8 mouse cellular contexts compared by ENCODE assay signal in the genomic region with DNA sequence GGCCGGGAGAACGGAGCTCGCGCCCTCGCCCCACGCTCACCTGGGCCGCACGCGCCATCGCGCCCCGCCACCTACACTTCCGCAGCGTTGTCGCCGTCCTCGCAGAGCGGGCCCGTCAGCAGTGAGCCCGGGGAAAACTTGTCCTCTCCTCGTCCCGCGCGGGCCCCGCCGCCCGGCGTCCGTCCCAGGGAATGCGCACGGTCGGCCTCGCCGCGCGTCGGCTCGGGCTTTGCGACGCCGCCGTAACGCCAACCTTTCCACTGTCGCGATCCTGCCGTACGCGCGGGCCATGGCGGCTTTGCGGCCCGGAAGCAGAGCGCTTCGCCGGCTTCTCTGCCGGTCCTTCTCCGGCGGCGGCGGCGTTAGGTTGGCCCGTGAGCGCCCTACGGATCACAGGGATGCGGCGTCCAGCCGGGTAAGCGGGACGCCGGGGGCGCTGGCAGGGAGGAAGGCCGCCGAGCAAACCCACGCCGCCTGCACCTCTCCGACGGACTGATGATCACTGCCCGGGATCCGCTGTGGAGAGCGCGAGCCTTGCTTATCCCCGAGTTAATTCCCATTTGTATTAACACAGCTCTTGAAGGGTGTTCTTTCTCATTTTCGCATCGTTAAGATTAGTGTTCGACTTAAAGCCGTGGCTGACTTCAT. TPM values are rescaled to one million over a fixed set of nuclear protein-coding genes. Genes with fewer than 3 reads are reported as not detected.
DNase-seq lines count a peak whose midpoint lies in the region; ATAC-seq and TF ChIP-seq lines count a peak whose summit lies in the region.

TSS of gene Bag5 (minus strand) at position 254 of the 648 bp plus-strand sequence.
TSS of gene Apopt1 (plus strand) at position 258 of the 648 bp plus-strand sequence.

- peaks cover 8% of the 10 kb centered on the region; the same call in 1 of the 2 replicates for H3K4me1 ChIP-seq in cortical plate, adult 2 months (ENCODE audit: control insufficient read depth, insufficient read depth, low read length)
- H3K4me1 ChIP-seq in hindbrain, postnatal 0 days (ENCODE audit: insufficient read depth, low read length), result peaks cover 9% of the 10 kb centered on the region
- peaks cover 45% of the 10 kb centered on the region for H3K4me1 ChIP-seq in megakaryocyte, embryonic 14.5 days

- peak within 1 kb of the TSS; percentile 97 for H3K9ac ChIP-seq in hindbrain, postnatal 0 days (replicated peaks; ENCODE audit: low read length)

- H3K27ac ChIP-seq in cortical plate, adult 2 months (ENCODE audit: insufficient read depth, low read length), result peak within 1 kb of the TSS; percentile 48
- H3K27ac ChIP-seq in hindbrain, postnatal 0 days, result peak within 1 kb of the TSS; percentile 87

- H3K36me3 ChIP-seq in hindbrain, postnatal 0 days (ENCODE audit: insufficient read depth, low read length), result peaks cover 24% of the 10 kb centered on the region
- peaks cover 42% of the 10 kb centered on the region for H3K36me3 ChIP-seq in megakaryocyte, embryonic 14.5 days (replicated peaks; ENCODE audit: low read length)

- peak; percentile 96 for ATAC-seq in hindbrain, postnatal 0 days

- no peak for TF ChIP-seq CTCF in cortical plate, adult 2 months (IDR thresholded peaks at IDR 0.05; ENCODE audit: extremely low read depth, insufficient read depth, low read length)
- TF ChIP-seq CTCF in hindbrain, postnatal 0 days (IDR thresholded peaks at IDR 0.05; ENCODE audit: low read depth), result no peak

- H3K9me3 ChIP-seq in hindbrain, postnatal 0 days (ENCODE audit: low read length), result no peaks in the 10 kb centered on the region
- no peaks in the 10 kb centered on the region for H3K9me3 ChIP-seq in megakaryocyte, embryonic 14.5 days

- peak within 1 kb of the TSS; percentile 91 for H3K4me2 ChIP-seq in hindbrain, postnatal 0 days (ENCODE audit: low read depth, low read length)

- DNase-seq in adrenal gland, adult (ENCODE audit: inconsistent age in 2 of 2, low spot score in 1 of 2), result peak; percentile 94 to 97
- DNase-seq in gastrocnemius, adult 8-10 months (ENCODE audit: low spot score in 2 of 2), result peak; percentile 72 to 83
- DNase-seq in hindbrain, postnatal 0 days (ENCODE audit: low spot score), result peak; percentile 97
- peak; percentile 80 to 85 for DNase-seq in left cerebral cortex, adult 8-10 months (ENCODE audit: low spot score in 2 of 2)
- DNase-seq in right cerebral cortex, adult 2 months (ENCODE audit: low spot score in 2 of 2), result peak; percentile 89 to 94
- peak; percentile 70 for DNase-seq in urinary bladder, postnatal 10 days (ENCODE audit: low spot score)

- WGBS in hindbrain, postnatal 0 days, result 1% methylated on average over 64 of the region's 86 CpGs

- peak within 1 kb of the TSS; percentile 70 for H3K4me3 ChIP-seq in cortical plate, adult 2 months (ENCODE audit: insufficient read depth, low read length)
- peak within 1 kb of the TSS; percentile 98 for H3K4me3 ChIP-seq in hindbrain, postnatal 0 days (ENCODE audit: low read length)
- H3K4me3 ChIP-seq in megakaryocyte, embryonic 14.5 days (replicated peaks), result peak within 1 kb of the TSS; percentile 96

- peak; percentile 48; the same call in 1 of the 2 replicates for TF ChIP-seq POLR2A in cortical plate, adult 2 months (IDR thresholded peaks at IDR 0.05; ENCODE audit: extremely low read depth, insufficient read depth, low read length)

- H3K27me3 ChIP-seq in hindbrain, postnatal 0 days (ENCODE audit: insufficient read depth, low read length), result no peaks in the 10 kb centered on the region
- no peaks in the 10 kb centered on the region for H3K27me3 ChIP-seq in megakaryocyte, embryonic 14.5 days (replicated peaks)

RNA-seq across cellular contexts. Expression of gene Bag5, which starts in this region (rescaled TPM):
- 49.6 and 51.0 TPM in 2 replicates for polyA plus RNA-seq in cortical plate, adult 2 months (2012; rRNA removed)
- 10 to 100 TPM; 11.4 to 19.6 (median 16.3) TPM for total RNA-seq in gastrocnemius, adult 8-10 months (2022)
- 21.1 and 22.7 TPM in 2 replicates for total RNA-seq in hindbrain, postnatal 0 days (2014; rRNA removed)
- 60.1 and 64.3 TPM in 2 replicates for polyA plus RNA-seq in hindbrain, postnatal 0 days (2015; fragmentation: Nextera tagmentation; extraction: Ambion mirVana)
- 10 to 100 TPM; 59.0 to 65.9 (median 59.6) TPM for total RNA-seq in left cerebral cortex, adult 8-10 months (2022)
- polyA plus RNA-seq in megakaryocyte, embryonic 14.5 days (2012; ENCODE audit: insufficient read depth, low replicate concordance), result 2.5 and 4.8 TPM in 2 replicates

RNA-seq across cellular contexts. Expression of gene Apopt1, which starts in this region (rescaled TPM):
- polyA plus RNA-seq in cortical plate, adult 2 months (2012; rRNA removed), result 48.4 and 52.6 TPM in 2 replicates
- 10 to 100 TPM; 36.2 to 40.8 (median 38.9) TPM for total RNA-seq in gastrocnemius, adult 8-10 months (2022)
- 23.6 and 28.1 TPM in 2 replicates for total RNA-seq in hindbrain, postnatal 0 days (2014; rRNA removed)
- polyA plus RNA-seq in hindbrain, postnatal 0 days (2015; fragmentation: Nextera tagmentation; extraction: Ambion mirVana), result 60.3 and 63.9 TPM in 2 replicates
- total RNA-seq in left cerebral cortex, adult 8-10 months (2022), result 10 to 100 TPM; 38.6 to 41.1 (median 39.6) TPM
- polyA plus RNA-seq in megakaryocyte, embryonic 14.5 days (2012; ENCODE audit: insufficient read depth, low replicate concordance), result 65.2 and 126 TPM in 2 replicates

Comparison
In these comparisons a context has a peak if more than half of its experiments do, and no peak if none do; other contexts are left out.
1. Peak in every context shown above with its lines: DNase-seq, ATAC-seq, H3K4me3 ChIP-seq and H3K27ac ChIP-seq.